In genomic region chr5:65475806-65476205, GRCm38 (mm10) we compare ENCODE assay signal across 20 mouse cellular contexts. TPM values are rescaled to one million over a fixed set of nuclear protein-coding genes. Genes with fewer than 3 reads are reported as not detected.
A peak's percentile ranks its signal among the peaks of the same experiment; 100 is the strongest.
DNase-seq lines count a peak whose midpoint lies in the region; ATAC-seq and TF ChIP-seq lines count a peak whose summit lies in the region.
"Had no signal": no experiment of that assay in that cellular context is flagged by ENCODE, and none has a peak within 500 bp of the region (broad histone marks: within the 10 kb centered on the region; RNA-seq: fewer than 3 reads in every experiment).

No protein-coding gene starts in this region.

- H3K4me3 ChIP-seq in kidney, embryonic 15.5 days (replicated peaks), result no peak overlapping the region
- H3K4me3 ChIP-seq in embryonic fibroblast, embryonic 13.5 days (ENCODE audit: insufficient read depth, low read length), result no peak overlapping the region
- H3K4me3 ChIP-seq: embryonic facial prominence, embryonic 15.5 days; hindbrain, embryonic 15.5 days; megakaryocyte, embryonic 14.5 days; stomach, embryonic 15.5 days had no signal

- 90% methylated on average over 2 of the region's 2 CpGs for WGBS in kidney, embryonic 15.5 days

- ATAC-seq in kidney, embryonic 15.5 days (replicated peaks; ENCODE audit: low FRiP score), result no peak
- ATAC-seq: activated CD4-positive, CD25-positive, alpha-beta regulatory T cell, adult 4 months; forebrain, embryonic 16.5 days had no signal

- no peaks in the 10 kb centered on the region for H3K36me3 ChIP-seq in kidney, embryonic 15.5 days
- H3K36me3 ChIP-seq: embryonic facial prominence, embryonic 15.5 days; hindbrain, embryonic 15.5 days; stomach, embryonic 15.5 days had no signal

- H3K9ac ChIP-seq in kidney, embryonic 15.5 days, result no peak overlapping the region
- H3K9ac ChIP-seq: embryonic facial prominence, embryonic 15.5 days; hindbrain, embryonic 15.5 days; stomach, embryonic 15.5 days had no signal

- no peaks in the 10 kb centered on the region for H3K27me3 ChIP-seq in kidney, embryonic 15.5 days
- H3K27me3 ChIP-seq: embryonic facial prominence, embryonic 15.5 days; hindbrain, embryonic 15.5 days; megakaryocyte, embryonic 14.5 days; stomach, embryonic 15.5 days had no signal

- DNase-seq in kidney, postnatal 14 days, result peak; percentile 49
- DNase-seq in CD4-positive helper T cell, adult 2 months (ENCODE audit: low read depth, low spot score), result peak; percentile 32
- peak; percentile 9 to 17 for DNase-seq in monocyte, adult 2 months (ENCODE audit: low read depth in 1 of 2, low spot score in 2 of 2)
- DNase-seq in adrenal gland, postnatal 25 days, result no peak
- DNase-seq in thymus, postnatal 4 days, result no peak
- DNase-seq: gastrocnemius, postnatal 14 days; right cerebral cortex, postnatal 14 days; thymus, postnatal 36 days had no signal

- H3K4me2 ChIP-seq in kidney, embryonic 15.5 days, result no peak overlapping the region
- H3K4me2 ChIP-seq: embryonic facial prominence, embryonic 15.5 days; hindbrain, embryonic 15.5 days; stomach, embryonic 15.5 days had no signal

- no peaks in the 10 kb centered on the region for H3K9me3 ChIP-seq in kidney, embryonic 15.5 days (replicated peaks)
- H3K9me3 ChIP-seq: embryonic facial prominence, embryonic 15.5 days; G1E; hindbrain, embryonic 15.5 days; megakaryocyte, embryonic 14.5 days; stomach, embryonic 15.5 days had no signal

- TF ChIP-seq CTCF in embryonic fibroblast, embryonic 13.5 days (IDR thresholded peaks at IDR 0.05; ENCODE audit: borderline replicate concordance, insufficient read depth, low read length), result no peak

- no peaks in the 10 kb centered on the region for H3K4me1 ChIP-seq in kidney, embryonic 15.5 days
- peaks cover 26% of the 10 kb centered on the region for H3K4me1 ChIP-seq in embryonic fibroblast, embryonic 13.5 days (ENCODE audit: control insufficient read depth, insufficient read depth, low read length)
- H3K4me1 ChIP-seq: embryonic facial prominence, embryonic 15.5 days; hindbrain, embryonic 15.5 days had no signal

- no peak overlapping the region for H3K27ac ChIP-seq in kidney, embryonic 15.5 days
- H3K27ac ChIP-seq in embryonic fibroblast, embryonic 13.5 days (ENCODE audit: insufficient read depth, low read length), result peak overlapping the region; percentile 93
- H3K27ac ChIP-seq: embryonic facial prominence, embryonic 15.5 days; hindbrain, embryonic 15.5 days; stomach, embryonic 15.5 days had no signal

- no peak for TF ChIP-seq POLR2A in embryonic fibroblast, embryonic 13.5 days (IDR thresholded peaks at IDR 0.05; ENCODE audit: low read depth, low read length)

RNA-seq across cellular contexts. Expression of gene Gm43552, which starts 16.8 kb away (rescaled TPM):
- polyA plus RNA-seq in kidney, embryonic 15.5 days (2015; fragmentation: Nextera tagmentation; extraction: Ambion mirVana), result not detected in 2 replicates
- not detected in 2 replicates for polyA plus RNA-seq in embryonic fibroblast, embryonic 13.5 days (2011; ENCODE audit: insufficient read length, low read depth, missing spikeins)
- total RNA-seq in adrenal gland, postnatal 25 days (2021), result 10.4 TPM in 1 of 2 replicates, not detected in the other
- total RNA-seq: G1E; left cerebral cortex, postnatal 10 days had no signal
- polyA plus RNA-seq: activated CD4-positive, CD25-positive, alpha-beta regulatory T cell, adult 4 months; forebrain, embryonic 16.5 days; hindbrain, embryonic 15.5 days; large intestine, adult 2 months; liver, embryonic 16.5 days had no signal

RNA-seq across cellular contexts. Expression of gene Ugdh, which starts 40.1 kb away (rescaled TPM):
- 92.0 and 97.3 TPM in 2 replicates for polyA plus RNA-seq in kidney, embryonic 15.5 days (2015; fragmentation: Nextera tagmentation; extraction: Ambion mirVana)
- 127 and 148 TPM in 2 replicates for polyA plus RNA-seq in embryonic fibroblast, embryonic 13.5 days (2011; ENCODE audit: insufficient read length, low read depth, missing spikeins)
- 73.1 and 77.1 TPM in 2 replicates for total RNA-seq in adrenal gland, postnatal 25 days (2021)

Comparison
In these comparisons a context has a peak if more than half of its experiments do, and no peak if none do; other contexts are left out.
1. DNase-seq: peak in kidney, postnatal 14 days (single experiment), CD4-positive helper T cell, adult 2 months (single experiment) and monocyte, adult 2 months (2 of 2); none in adrenal gland, postnatal 25 days (single experiment) and thymus, postnatal 4 days (single experiment).